Mouse (Mus musculus): ENCODE data around the gene Gm20604. TPM values are rescaled to one million over a fixed set of nuclear protein-coding genes. Genes with fewer than 3 reads are reported as not detected.

The Gm20604 gene
- polyA plus RNA-seq, 1 experiment from 2014 or later = 27.2 TPM

Other genes with a start within 250 kb of the Gm20604 start
- gene Chga, start 203.7 kb downstream of the Gm20604 start, polyA plus RNA-seq (2015; fragmentation: Nextera tagmentation; extraction: Ambion mirVana) = 0.51 and 0.59 TPM in 2 replicates
- 9.3 TPM in 2 replicates for gene Itpk1, start 53.7 kb downstream of the Gm20604 start, polyA plus RNA-seq (2015; fragmentation: Nextera tagmentation; extraction: Ambion mirVana)
- 28.1 and 30.2 TPM in 2 replicates for gene Moap1, start 15.0 kb downstream of the Gm20604 start, polyA plus RNA-seq (2015; fragmentation: Nextera tagmentation; extraction: Ambion mirVana)
- gene Tmem251, start 14.9 kb downstream of the Gm20604 start, polyA plus RNA-seq (2015; fragmentation: Nextera tagmentation; extraction: Ambion mirVana) = 10.2 and 10.4 TPM in 2 replicates
- not detected in 2 replicates for gene Gm28051, start 907 bp downstream of the Gm20604 start, polyA plus RNA-seq (2015; fragmentation: Nextera tagmentation; extraction: Ambion mirVana)
- 34.9 TPM in 2 replicates for gene Gon7, start 869 bp downstream of the Gm20604 start, polyA plus RNA-seq (2015; fragmentation: Nextera tagmentation; extraction: Ambion mirVana)
- gene Ubr7, start 705 bp downstream of the Gm20604 start, polyA plus RNA-seq (2015; fragmentation: Nextera tagmentation; extraction: Ambion mirVana) = 44.8 and 47.0 TPM in 2 replicates
- 20.9 and 21.9 TPM in 2 replicates for gene Btbd7, start 119.8 kb upstream of the Gm20604 start, polyA plus RNA-seq (2015; fragmentation: Nextera tagmentation; extraction: Ambion mirVana)
- gene Cox8c, start 140.6 kb upstream of the Gm20604 start, polyA plus RNA-seq (2015; fragmentation: Nextera tagmentation; extraction: Ambion mirVana) = not detected in 2 replicates
- 0.05 and 0.20 TPM in 2 replicates for gene Unc79, start 190.2 kb upstream of the Gm20604 start, polyA plus RNA-seq (2015; fragmentation: Nextera tagmentation; extraction: Ambion mirVana)

Data from limb, embryonic 13.5 days (tissue).